Mouse (Mus musculus) forebrain, embryonic 11.5 days (tissue): Measurements from ENCODE around the gene Scgb1b3. TPM values are rescaled to one million over a fixed set of nuclear protein-coding genes. Genes with fewer than 3 reads are reported as not detected.

Source experiments
- ATAC-seq: fragments of 200-750 bp; cut with Nextera tagmentation; replicated peaks from 2 replicates; pipeline ENCODE4 v1.8.0; 2017; ENCODE audit warnings: moderate TSS enrichment; ENCODE audit not compliant: low FRiP score
- DNase-seq: peaks from one replicate; pipeline ENCODE4 v3.0.0-alpha.2; 2017; ENCODE audit warnings: low spot score
- H3K27ac ChIP-seq: fragments of 300-500 bp; sonication (generic); 2 replicates; pipeline ENCODE4 v1.5.1; 2014; ENCODE audit warnings: low read depth, low read length
- H3K27me3 ChIP-seq: fragments of 300-500 bp; sonication (generic); 2 replicates; pipeline ENCODE4 v1.6.1; 2014; ENCODE audit warnings: mild to moderate bottlenecking, low read length, mixed read lengths; ENCODE audit not compliant: control insufficient read depth, insufficient read depth
- H3K36me3 ChIP-seq: fragments of 300-500 bp; sonication (generic); 2 replicates; pipeline ENCODE4 v1.6.1; 2014; ENCODE audit warnings: mild to moderate bottlenecking, low read length, moderate library complexity, mixed read lengths; ENCODE audit not compliant: control insufficient read depth, insufficient read depth
- H3K4me1 ChIP-seq: fragments of 300-500 bp; sonication (generic); replicated peaks from 2 replicates; pipeline ENCODE4 v1.6.1; 2014; ENCODE audit warnings: low read length, mixed read lengths; ENCODE audit not compliant: control insufficient read depth, insufficient read depth
- H3K4me2 ChIP-seq: fragments of 300-500 bp; sonication (generic); 2 replicates; pipeline ENCODE4 v1.6.1; 2014; ENCODE audit warnings: low read depth, mild to moderate bottlenecking, low read length, moderate library complexity, mixed read lengths; ENCODE audit not compliant: severe bottlenecking
- H3K4me3 ChIP-seq: fragments of 300-500 bp; sonication (generic); 2 replicates; pipeline ENCODE4 v1.5.1; 2014; ENCODE audit warnings: low read depth, low read length
- H3K9ac ChIP-seq: fragments of 300-500 bp; sonication (generic); 2 replicates; pipeline ENCODE4 v1.6.1; 2014; ENCODE audit warnings: low read length
- H3K9me3 ChIP-seq: fragments of 300-500 bp; sonication (generic); 2 replicates; pipeline ENCODE4 v1.6.1; 2016; ENCODE audit warnings: low read length, mixed read lengths; ENCODE audit not compliant: control insufficient read depth
- WGBS: fragments of 180-500 bp; shearing (Covaris S2); extraction: QIAGEN DNeasy Blood & Tissue Kit; methylation state at CpG from one replicate; pipeline ENCODE4 v1.1.7; 2014; 5-methylcytosine and 5-hydroxymethylcytosine counted together
- polyA plus RNA-seq: library from polyadenylated mRNA; unstranded; fragments of >200 nt; fragmentation: Nextera tagmentation; extraction: Ambion mirVana; gene quantifications from 2 replicates; pipeline ENCODE4 v1.2.1, GENCODE M21; 2014

The Scgb1b3 gene
- not detected in 2 replicates for polyA plus RNA-seq

DNA sequence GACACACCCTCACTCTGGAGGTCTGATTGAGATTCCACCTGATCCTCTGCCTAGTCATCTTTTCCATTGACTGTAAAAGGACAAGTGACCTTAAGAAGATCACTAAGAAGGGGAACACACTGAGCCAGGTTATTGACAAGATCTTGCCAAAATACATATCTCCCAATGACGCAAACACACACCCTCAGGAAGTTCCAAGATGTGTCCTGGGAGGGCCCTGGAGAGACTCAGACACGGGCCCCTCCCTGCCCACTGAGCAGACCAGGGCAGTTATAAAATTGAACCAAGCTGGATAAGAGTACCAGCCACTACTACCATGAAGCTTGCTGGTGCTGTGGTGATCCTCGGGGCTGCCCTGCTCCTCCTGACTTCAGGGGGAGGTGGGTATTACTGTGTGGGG is at the start of gene Scgb1b3:
Gene Scgb1b3 (plus strand): TSS at position 301 of the 400 bp plus-strand sequence.
- DNase-seq (no peak), ATAC-seq (no peak)
- Histone ChIP-seq H3K36me3 (no peaks in the 10 kb centered on the region), H3K9me3 (peaks cover 18% of the 10 kb centered on the region), H3K27me3 (no peaks in the 10 kb centered on the region), H3K4me1 (no peaks in the 10 kb centered on the region), H3K4me3 (no peak within 1 kb of the TSS), H3K27ac (no peak within 1 kb of the TSS), H3K9ac (no peak within 1 kb of the TSS), H3K4me2 (no peak within 1 kb of the TSS)
- WGBS = 75% methylated on average over 3 of the region's 3 CpGs

DNA sequence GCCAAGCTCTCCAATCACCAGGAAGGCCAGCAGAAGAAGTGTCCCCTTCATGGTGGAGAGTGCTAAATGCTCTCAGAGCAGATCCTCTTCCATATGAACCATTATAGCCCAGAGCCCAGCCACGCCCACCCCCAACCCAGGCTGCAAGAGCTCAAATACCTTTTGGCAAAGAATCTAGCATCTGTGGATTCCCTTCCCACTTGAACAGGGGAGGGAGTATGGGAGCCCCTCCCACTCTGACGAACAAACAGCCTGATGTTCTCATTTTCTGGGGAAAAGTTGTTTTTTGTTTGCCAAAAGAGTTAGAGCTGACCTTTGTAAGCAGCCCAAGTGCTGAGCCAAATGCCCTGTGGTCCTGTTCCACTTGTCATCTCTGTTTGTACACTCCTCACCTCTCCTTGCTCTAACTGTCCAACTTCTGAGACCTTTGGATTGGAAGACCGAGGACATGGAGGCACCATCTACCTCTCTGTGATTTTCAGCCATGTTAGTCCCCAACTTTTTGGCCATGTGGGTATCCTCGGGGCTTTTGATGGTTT is 13.3 kb upstream of the Scgb1b3 start, which contains the start of gene Scgb2b3:
Gene Scgb2b3 (minus strand): TSS at position 51 of the 539 bp plus-strand sequence.
- Histone ChIP-seq H3K27me3 (no peaks in the 10 kb centered on the region), H3K27ac (no peak within 1 kb of the TSS), H3K9ac (no peak within 1 kb of the TSS), H3K4me2 (no peak within 1 kb of the TSS), H3K4me3 (no peak within 1 kb of the TSS), H3K36me3 (no peaks in the 10 kb centered on the region), H3K4me1 (no peaks in the 10 kb centered on the region), H3K9me3 (peaks cover 15% of the 10 kb centered on the region)
- 68% methylated on average over 4 of the region's 4 CpGs for WGBS
- ATAC-seq = no peak
- DNase-seq = no peak

Other genes starting within 250 kb of the Scgb1b3 start
- gene Scn1b, start 248.6 kb upstream of the Scgb1b3 start, polyA plus RNA-seq = 0.84 and 1.2 TPM in 2 replicates
- 133 and 135 TPM in 2 replicates for gene Gramd1a, start 219.7 kb upstream of the Scgb1b3 start, polyA plus RNA-seq
- gene Scgb2b2, start 85.1 kb upstream of the Scgb1b3 start, polyA plus RNA-seq = not detected in 2 replicates
- gene Scgb1b2, start 83.8 kb upstream of the Scgb1b3 start, polyA plus RNA-seq = not detected in 2 replicates
- gene Scgb2b3, start 13.5 kb upstream of the Scgb1b3 start, polyA plus RNA-seq = not detected in 2 replicates